Mouse (Mus musculus) embryonic facial prominence, embryonic 13.5 days (tissue): ENCODE data around the gene Nav2. TPM values are rescaled to one million over a fixed set of nuclear protein-coding genes. Genes with fewer than 3 reads are reported as not detected.

Source experiments
- ATAC-seq: fragments of 200-750 bp; cut with Nextera tagmentation; 2 replicates; pipeline ENCODE4 v1.8.0; 2017; ENCODE audit warnings: low read depth; ENCODE audit not compliant: insufficient number of reproducible peaks, insufficient read depth, low FRiP score, low TSS enrichment
- H3K27ac ChIP-seq: fragments of 300-500 bp; sonication (generic); 2 replicates; pipeline ENCODE4 v1.5.1; 2015; ENCODE audit warnings: moderate library complexity, mild to moderate bottlenecking, inconsistent platforms
- H3K27me3 ChIP-seq: fragments of 300-500 bp; sonication (generic); 2 replicates; pipeline ENCODE4 v1.6.1; 2015; ENCODE audit warnings: mild to moderate bottlenecking, inconsistent platforms
- H3K36me3 ChIP-seq: fragments of 300-500 bp; sonication (generic); 2 replicates; pipeline ENCODE4 v1.6.1; 2015; ENCODE audit warnings: mild to moderate bottlenecking, inconsistent platforms
- H3K4me1 ChIP-seq: fragments of 300-500 bp; sonication (generic); 2 replicates; pipeline ENCODE4 v1.6.1; 2015; ENCODE audit warnings: inconsistent platforms
- H3K4me2 ChIP-seq: fragments of 300-500 bp; sonication (generic); 2 replicates; pipeline ENCODE4 v1.6.1; 2015; ENCODE audit warnings: moderate library complexity, mild to moderate bottlenecking, inconsistent platforms
- H3K4me3 ChIP-seq: fragments of 300-500 bp; sonication (generic); 2 replicates; pipeline ENCODE4 v1.5.1; 2015; ENCODE audit warnings: mild to moderate bottlenecking, inconsistent platforms
- H3K9ac ChIP-seq: fragments of 300-500 bp; sonication (generic); 2 replicates; pipeline ENCODE4 v1.6.1; 2015; ENCODE audit warnings: mild to moderate bottlenecking, inconsistent platforms
- H3K9me3 ChIP-seq: fragments of 300-500 bp; sonication (generic); 2 replicates; pipeline ENCODE4 v1.6.1; 2016; ENCODE audit warnings: inconsistent platforms
- WGBS: fragments of 180-500 bp; shearing (Covaris S2); methylation state at CpG from one replicate; pipeline ENCODE4 v1.1.7; 2015; ENCODE audit warnings: mixed read lengths; 5-methylcytosine and 5-hydroxymethylcytosine counted together
- polyA plus RNA-seq: library from polyadenylated mRNA; unstranded; fragments of >200 nt; fragmentation: Nextera tagmentation; extraction: Ambion mirVana; gene quantifications from 2 replicates; pipeline ENCODE4 v1.2.1, GENCODE M21; 2015

The Nav2 gene
- polyA plus RNA-seq, 1 experiment from 2014 or later = 22.1 TPM

DNA sequence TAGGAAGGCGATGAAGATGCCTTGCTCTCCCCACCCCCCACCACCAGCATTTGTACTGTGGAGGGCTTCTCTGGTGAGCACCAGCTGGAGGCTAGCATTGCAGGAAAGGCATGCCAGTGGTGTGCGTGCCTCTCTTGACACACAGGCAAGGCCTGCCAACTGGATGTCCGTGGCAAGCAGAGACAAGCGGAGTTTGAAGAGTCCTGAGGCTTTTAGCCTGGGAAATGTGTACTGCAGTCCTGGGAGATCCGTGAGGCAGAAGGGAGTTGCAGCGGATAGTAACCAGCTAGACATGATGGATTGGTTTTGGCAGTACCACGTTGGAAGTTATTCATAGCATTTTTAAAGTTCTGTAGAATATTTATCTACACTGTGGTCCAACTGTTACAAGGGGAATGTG lies 405.4 kb downstream of the Nav2 start:
- Histone ChIP-seq H3K36me3 (peaks cover 2% of the 10 kb centered on the region; the same call in 1 of the 2 replicates), H3K27me3 (no peaks in the 10 kb centered on the region), H3K9me3 (0 out of 2 replicates have a peak, but pooled peaks cover 7% of the 10 kb centered on the region), H3K4me2 (no peak overlapping the region), H3K27ac (no peak overlapping the region), H3K9ac (no peak overlapping the region), H3K4me3 (no peak overlapping the region), H3K4me1 (peaks cover 59% of the 10 kb centered on the region)
- WGBS = 62% methylated on average over 7 of the region's 7 CpGs
- ATAC-seq = no peak

DNA sequence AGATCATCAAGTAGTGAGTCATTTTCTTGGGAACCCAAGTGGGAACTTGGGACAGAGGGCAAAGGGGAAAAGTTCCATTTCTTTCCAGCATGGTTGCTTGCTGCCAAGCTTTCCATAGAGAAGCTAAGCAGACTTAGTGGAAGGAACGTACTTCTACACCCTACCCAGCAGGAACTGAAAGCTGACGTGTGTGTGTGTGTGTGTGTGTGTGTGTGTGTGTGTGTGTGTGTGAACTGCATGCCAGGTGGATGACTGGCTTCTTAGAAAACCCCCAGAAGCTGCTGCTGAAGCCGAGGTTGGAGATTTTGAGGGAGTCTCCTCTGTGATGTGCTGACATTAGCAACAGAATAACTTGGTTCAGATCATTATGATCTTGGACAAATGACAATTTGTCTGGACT lies 406.5 kb downstream of the Nav2 start:
- Histone ChIP-seq H3K4me3 (no peak overlapping the region), H3K27ac (no peak overlapping the region), H3K4me2 (no peak overlapping the region), H3K36me3 (peaks cover 2% of the 10 kb centered on the region; the same call in 1 of the 2 replicates), H3K27me3 (no peaks in the 10 kb centered on the region), H3K4me1 (peaks cover 50% of the 10 kb centered on the region), H3K9ac (no peak overlapping the region), H3K9me3 (0 out of 2 replicates have a peak, but pooled peaks cover 7% of the 10 kb centered on the region)
- ATAC-seq = no peak
- WGBS = 75% methylated on average over 3 of the region's 3 CpGs

DNA sequence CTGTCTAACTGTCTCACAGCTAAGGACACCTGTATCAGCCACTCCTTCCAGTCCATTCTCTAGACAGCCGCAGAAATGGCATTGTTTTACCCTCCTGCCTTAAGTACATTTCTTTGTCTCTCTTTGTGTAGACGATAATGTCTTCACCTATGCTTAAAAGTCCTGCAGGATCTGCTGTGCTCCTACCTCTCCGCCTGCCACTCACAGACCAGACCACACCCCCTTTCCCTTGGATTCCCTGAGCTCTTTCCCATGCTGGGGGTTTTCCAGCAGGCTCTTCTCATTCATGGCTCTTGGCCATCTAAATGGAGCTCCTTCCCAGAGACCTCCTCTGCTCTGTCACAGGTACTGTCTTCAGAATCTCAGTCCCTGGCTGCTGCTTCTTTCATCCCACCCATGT lies 408.1 kb downstream of the Nav2 start:
- no peak overlapping the region for H3K27ac ChIP-seq
- no peak overlapping the region for H3K9ac ChIP-seq
- H3K4me1 ChIP-seq = peaks cover 60% of the 10 kb centered on the region
- WGBS = 77% methylated on average over 3 of the region's 3 CpGs
- H3K9me3 ChIP-seq = 0 out of 2 replicates have a peak, but pooled peaks cover 7% of the 10 kb centered on the region
- H3K27me3 ChIP-seq = no peaks in the 10 kb centered on the region
- peaks cover 2% of the 10 kb centered on the region; the same call in 1 of the 2 replicates for H3K36me3 ChIP-seq
- H3K4me2 ChIP-seq = no peak overlapping the region
- ATAC-seq = no peak
- no peak overlapping the region for H3K4me3 ChIP-seq

- Histone ChIP-seq H3K4me2 (no peak overlapping the region), H3K9ac (no peak overlapping the region), H3K27ac (no peak overlapping the region), H3K36me3 (no peaks in the 10 kb centered on the region), H3K27me3 (no peaks in the 10 kb centered on the region), H3K4me3 (no peak overlapping the region), H3K9me3 (no peaks in the 10 kb centered on the region), H3K4me1 (peaks cover 68% of the 10 kb centered on the region)
- 74% methylated on average over 15 of the region's 15 CpGs for WGBS
- ATAC-seq = no peak
Measured at GRCm38 (mm10) chr7:49318183-49318897, 409.8 kb downstream of the Nav2 start.

- Histone ChIP-seq H3K27ac (no peak overlapping the region), H3K36me3 (no peaks in the 10 kb centered on the region), H3K27me3 (no peaks in the 10 kb centered on the region), H3K4me3 (no peak overlapping the region), H3K9me3 (no peaks in the 10 kb centered on the region), H3K9ac (no peak overlapping the region), H3K4me1 (peaks cover 65% of the 10 kb centered on the region), H3K4me2 (no peak overlapping the region)
- 78% methylated on average over 8 of the region's 8 CpGs for WGBS
- ATAC-seq = no peak
Measured at GRCm38 (mm10) chr7:49318898-49319293, 410.4 kb downstream of the Nav2 start.

- no peak overlapping the region for H3K4me2 ChIP-seq
- no peaks in the 10 kb centered on the region for H3K9me3 ChIP-seq
- peaks cover 61% of the 10 kb centered on the region for H3K4me1 ChIP-seq
- no peak for ATAC-seq
- 81% methylated on average over 1 of the region's 1 CpGs for WGBS
- no peak overlapping the region for H3K4me3 ChIP-seq
- no peaks in the 10 kb centered on the region for H3K27me3 ChIP-seq
- H3K9ac ChIP-seq = no peak overlapping the region
- H3K27ac ChIP-seq = no peak overlapping the region
- no peaks in the 10 kb centered on the region for H3K36me3 ChIP-seq
Measured at GRCm38 (mm10) chr7:49319981-49320380, 411.5 kb downstream of the Nav2 start.

DNA sequence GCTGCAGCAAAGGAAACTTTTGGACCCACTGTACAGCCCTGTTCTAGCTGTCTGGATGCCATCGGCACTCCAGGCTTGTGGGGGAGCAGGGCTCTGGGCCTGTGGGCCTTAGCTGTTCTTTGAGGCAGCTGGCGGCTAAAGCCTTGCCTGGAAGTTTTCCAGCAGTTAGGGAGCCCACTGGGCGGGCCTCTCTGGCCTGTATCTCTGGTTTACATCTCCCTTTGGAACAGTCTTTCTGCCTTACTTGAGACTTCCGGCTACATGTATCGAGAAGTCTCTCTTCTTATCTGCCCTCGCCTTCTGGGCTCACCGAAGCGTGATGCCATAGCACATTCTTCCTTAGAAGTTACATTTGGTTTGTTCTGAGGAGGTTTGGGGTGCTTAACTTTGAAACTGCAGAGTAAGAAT lies 412.6 kb downstream of the Nav2 start:
- H3K9ac ChIP-seq = no peak overlapping the region
- peak overlapping the region; percentile 69 for H3K27ac ChIP-seq
- H3K4me1 ChIP-seq = peaks cover 55% of the 10 kb centered on the region
- no peaks in the 10 kb centered on the region for H3K36me3 ChIP-seq
- no peaks in the 10 kb centered on the region for H3K9me3 ChIP-seq
- H3K27me3 ChIP-seq = peaks cover 3% of the 10 kb centered on the region; the same call in 1 of the 2 replicates
- WGBS = 46% methylated on average over 8 of the region's 8 CpGs
- peak; percentile 65; the same call in 1 of the 2 replicates for ATAC-seq
- no peak overlapping the region for H3K4me3 ChIP-seq
- H3K4me2 ChIP-seq = no peak overlapping the region

DNA sequence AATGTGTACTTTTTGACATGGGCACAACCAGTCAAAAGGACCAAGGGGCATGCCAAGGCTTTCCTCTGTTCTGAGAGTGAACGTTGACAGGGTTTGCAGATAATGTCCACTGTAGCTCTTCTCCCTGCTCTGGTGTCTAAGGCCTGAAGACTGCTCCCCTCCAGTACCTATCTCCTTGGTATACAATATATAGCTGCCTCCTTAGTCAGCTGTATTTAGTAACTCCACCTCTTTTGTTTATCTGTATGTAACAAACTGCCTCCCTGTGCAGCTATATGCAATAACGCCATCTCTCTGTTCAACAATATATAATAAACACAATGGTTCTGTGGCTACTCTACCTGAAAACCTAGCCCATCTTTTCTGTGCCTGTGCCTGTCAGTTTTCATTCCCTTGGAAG lies 413.7 kb downstream of the Nav2 start:
- Histone ChIP-seq H3K4me1 (peaks cover 51% of the 10 kb centered on the region), H3K9ac (no peak overlapping the region), H3K9me3 (no peaks in the 10 kb centered on the region), H3K4me2 (no peak overlapping the region), H3K36me3 (no peaks in the 10 kb centered on the region), H3K27ac (no peak overlapping the region), H3K4me3 (no peak overlapping the region), H3K27me3 (peaks cover 5% of the 10 kb centered on the region; the same call in 1 of the 2 replicates)
- WGBS = 88% methylated on average over 2 of the region's 2 CpGs
- no peak for ATAC-seq

GRCm38 (mm10) chr7:49324575-49324974 lies 416.1 kb downstream of the Nav2 start:
- ATAC-seq = no peak
- WGBS = 89% methylated on average over 2 of the region's 2 CpGs
- Histone ChIP-seq H3K9me3 (no peaks in the 10 kb centered on the region), H3K9ac (no peak overlapping the region), H3K36me3 (no peaks in the 10 kb centered on the region), H3K27ac (no peak overlapping the region), H3K4me3 (no peak overlapping the region), H3K27me3 (peaks cover 5% of the 10 kb centered on the region; the same call in 1 of the 2 replicates), H3K4me2 (no peak overlapping the region), H3K4me1 (peaks cover 57% of the 10 kb centered on the region)

GRCm38 (mm10) chr7:49326136-49326722 lies 417.7 kb downstream of the Nav2 start:
- no peak overlapping the region for H3K4me3 ChIP-seq
- no peak overlapping the region for H3K4me2 ChIP-seq
- no peaks in the 10 kb centered on the region for H3K9me3 ChIP-seq
- peaks cover 5% of the 10 kb centered on the region; the same call in 1 of the 2 replicates for H3K27me3 ChIP-seq
- H3K27ac ChIP-seq = no peak overlapping the region
- 46% methylated on average over 5 of the region's 5 CpGs for WGBS
- no peaks in the 10 kb centered on the region for H3K36me3 ChIP-seq
- no peak for ATAC-seq
- H3K4me1 ChIP-seq = peaks cover 58% of the 10 kb centered on the region
- H3K9ac ChIP-seq = no peak overlapping the region

DNA sequence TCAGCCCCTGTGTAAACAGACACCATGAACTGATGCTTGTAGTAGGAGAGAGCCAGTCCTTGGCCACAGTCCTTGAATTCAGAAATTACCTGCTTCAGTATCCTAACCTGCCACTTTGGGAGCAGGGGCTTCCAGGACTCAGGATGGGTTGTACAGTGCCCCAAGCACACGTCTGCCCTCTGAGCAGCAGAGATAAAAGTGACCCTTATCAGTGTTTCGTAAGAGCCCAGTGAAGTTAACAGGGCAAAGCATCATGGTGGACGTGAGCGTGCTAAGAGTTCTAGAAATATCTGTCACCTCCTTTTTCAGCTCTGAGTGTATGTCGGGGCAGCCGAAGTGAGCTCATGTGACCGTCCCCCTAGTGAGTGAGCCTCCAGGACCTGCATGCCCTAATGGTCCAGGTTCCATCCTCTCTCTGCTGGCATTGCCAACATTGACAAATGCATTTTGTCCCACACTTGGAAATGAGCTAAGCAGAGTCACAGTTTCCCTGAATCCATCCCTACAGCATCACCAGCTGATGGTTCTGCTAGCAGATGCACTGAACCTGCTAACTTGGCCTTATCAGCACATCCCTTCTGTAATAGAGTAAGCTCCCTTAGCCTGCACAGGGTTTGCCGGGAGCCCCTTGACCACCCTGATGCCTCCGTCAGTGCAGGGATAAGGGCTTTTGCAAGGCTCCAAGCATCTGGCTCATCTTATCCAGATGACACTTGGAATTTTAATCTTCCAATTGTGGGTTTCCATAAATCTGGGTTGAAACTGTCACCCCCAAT lies 418.6 kb downstream of the Nav2 start:
- WGBS = 76% methylated on average over 9 of the region's 9 CpGs
- H3K4me3 ChIP-seq = no peak overlapping the region
- H3K9ac ChIP-seq = no peak overlapping the region
- H3K36me3 ChIP-seq = no peaks in the 10 kb centered on the region
- peaks cover 5% of the 10 kb centered on the region; the same call in 1 of the 2 replicates for H3K27me3 ChIP-seq
- H3K4me1 ChIP-seq = peaks cover 62% of the 10 kb centered on the region
- no peak overlapping the region for H3K27ac ChIP-seq
- no peaks in the 10 kb centered on the region for H3K9me3 ChIP-seq
- no peak overlapping the region for H3K4me2 ChIP-seq
- ATAC-seq = no peak
